Mouse (Mus musculus): ENCODE measurements around the gene C3. TPM values are rescaled to one million over a fixed set of nuclear protein-coding genes. Genes with fewer than 3 reads are reported as not detected.
A peak's percentile ranks its signal among the peaks of the same experiment; 100 is the strongest.

Gene C3
- 71.7 and 82.8 TPM in 2 replicates for polyA plus RNA-seq (2014; fragmentation: Nextera tagmentation; extraction: Ambion mirVana)

GRCm38 (mm10) chr17:57228014-57228413 is at the start of gene C3:
Gene C3 (minus strand): TSS chr17:57228136.
- H3K27ac ChIP-seq (ENCODE audit: low read depth, low read length), result no peak within 1 kb of the TSS
- no peaks in the 10 kb centered on the region for H3K36me3 ChIP-seq (ENCODE audit: control insufficient read depth, insufficient read depth, low read length)
- peaks cover 5% of the 10 kb centered on the region for H3K27me3 ChIP-seq (replicated peaks; ENCODE audit: control insufficient read depth, insufficient read depth, low read length)
- peaks cover 5% of the 10 kb centered on the region for H3K4me1 ChIP-seq (replicated peaks; ENCODE audit: control insufficient read depth, insufficient read depth, low read length)
- WGBS, result 56% methylated on average over 3 of the region's 3 CpGs
- H3K4me2 ChIP-seq, result peak within 1 kb of the TSS; percentile 53
- no peaks in the 10 kb centered on the region for H3K9me3 ChIP-seq (ENCODE audit: control insufficient read depth, low read length)
- no peak within 1 kb of the TSS for H3K9ac ChIP-seq (ENCODE audit: low read depth, low read length)
- ATAC-seq (replicated peaks; ENCODE audit: low FRiP score), result 0 out of 2 replicates have a peak, but pooled peaks have one; percentile 35
- peak within 1 kb of the TSS; percentile 32 for H3K4me3 ChIP-seq (ENCODE audit: low read depth, low read length)
- no peak for DNase-seq (ENCODE audit: low spot score)

- H3K27ac ChIP-seq (ENCODE audit: low read depth, low read length), result no peak overlapping the region
- peak overlapping the region; percentile 51 for H3K4me3 ChIP-seq (ENCODE audit: low read depth, low read length)
- H3K4me2 ChIP-seq, result peak overlapping the region; percentile 89
- ATAC-seq (replicated peaks; ENCODE audit: low FRiP score) (peak; percentile 59), DNase-seq (ENCODE audit: low spot score) (peak; percentile 71)
- peaks cover 23% of the 10 kb centered on the region for H3K27me3 ChIP-seq (replicated peaks; ENCODE audit: control insufficient read depth, insufficient read depth, low read length)
- under 1% methylated on average over 20 of the region's 20 CpGs for WGBS
- H3K9me3 ChIP-seq (ENCODE audit: control insufficient read depth, low read length), result no peaks in the 10 kb centered on the region
- peak overlapping the region; percentile 7; the same call in 1 of the 2 replicates for H3K9ac ChIP-seq (ENCODE audit: low read depth, low read length)
- H3K36me3 ChIP-seq (ENCODE audit: control insufficient read depth, insufficient read depth, low read length), result no peaks in the 10 kb centered on the region
- H3K4me1 ChIP-seq (replicated peaks; ENCODE audit: control insufficient read depth, insufficient read depth, low read length), result peaks cover 10% of the 10 kb centered on the region
These were observed 48.7 kb upstream of the C3 start for GRCm38 (mm10) chr17:57276634-57277121.

- Histone ChIP-seq H3K27me3 (replicated peaks; ENCODE audit: control insufficient read depth, insufficient read depth, low read length) (peaks cover 23% of the 10 kb centered on the region), H3K27ac (ENCODE audit: low read depth, low read length) (no peak overlapping the region), H3K4me2 (peak overlapping the region; percentile 89), H3K4me3 (ENCODE audit: low read depth, low read length) (peak overlapping the region; percentile 51), H3K36me3 (ENCODE audit: control insufficient read depth, insufficient read depth, low read length) (no peaks in the 10 kb centered on the region), H3K9ac (ENCODE audit: low read depth, low read length) (no peak overlapping the region), H3K9me3 (ENCODE audit: control insufficient read depth, low read length) (no peaks in the 10 kb centered on the region), H3K4me1 (replicated peaks; ENCODE audit: control insufficient read depth, insufficient read depth, low read length) (peaks cover 10% of the 10 kb centered on the region)
- WGBS, result 4% methylated on average over 13 of the region's 13 CpGs
- DNase-seq (ENCODE audit: low spot score), result no peak
- no peak for ATAC-seq (replicated peaks; ENCODE audit: low FRiP score)
These were observed 48.0 kb upstream of the C3 start for GRCm38 (mm10) chr17:57275997-57276351.

- Histone ChIP-seq H3K9me3 (ENCODE audit: control insufficient read depth, low read length) (no peaks in the 10 kb centered on the region), H3K4me3 (ENCODE audit: low read depth, low read length) (peak overlapping the region; percentile 51), H3K9ac (ENCODE audit: low read depth, low read length) (peak overlapping the region; percentile 34; the same call in 1 of the 2 replicates), H3K4me1 (replicated peaks; ENCODE audit: control insufficient read depth, insufficient read depth, low read length) (peaks cover 10% of the 10 kb centered on the region), H3K27me3 (replicated peaks; ENCODE audit: control insufficient read depth, insufficient read depth, low read length) (peaks cover 23% of the 10 kb centered on the region), H3K27ac (ENCODE audit: low read depth, low read length) (no peak overlapping the region), H3K4me2 (peak overlapping the region; percentile 89), H3K36me3 (ENCODE audit: control insufficient read depth, insufficient read depth, low read length) (no peaks in the 10 kb centered on the region)
- WGBS, result 1% methylated on average over 53 of the region's 53 CpGs
- DNase-seq (ENCODE audit: low spot score) (peak; percentile 78), ATAC-seq (replicated peaks; ENCODE audit: low FRiP score) (peak; percentile 79)
These were observed 47.4 kb upstream of the C3 start for GRCm38 (mm10) chr17:57275111-57275996.

- 6% methylated on average over 15 of the region's 15 CpGs for WGBS
- H3K4me1 ChIP-seq (replicated peaks; ENCODE audit: control insufficient read depth, insufficient read depth, low read length), result peaks cover 10% of the 10 kb centered on the region
- peak overlapping the region; percentile 89 for H3K4me2 ChIP-seq
- peak overlapping the region; percentile 51 for H3K4me3 ChIP-seq (ENCODE audit: low read depth, low read length)
- peak overlapping the region; percentile 10; the same call in 1 of the 2 replicates for H3K9ac ChIP-seq (ENCODE audit: low read depth, low read length)
- DNase-seq (ENCODE audit: low spot score), result no peak
- no peaks in the 10 kb centered on the region for H3K9me3 ChIP-seq (ENCODE audit: control insufficient read depth, low read length)
- H3K27me3 ChIP-seq (replicated peaks; ENCODE audit: control insufficient read depth, insufficient read depth, low read length), result peaks cover 23% of the 10 kb centered on the region
- H3K27ac ChIP-seq (ENCODE audit: low read depth, low read length), result no peak overlapping the region
- ATAC-seq (replicated peaks; ENCODE audit: low FRiP score), result no peak
- no peaks in the 10 kb centered on the region for H3K36me3 ChIP-seq (ENCODE audit: control insufficient read depth, insufficient read depth, low read length)
These were observed 46.8 kb upstream of the C3 start for GRCm38 (mm10) chr17:57274686-57275085.

GRCm38 (mm10) chr17:57273846-57274245 is 45.9 kb upstream of the C3 start:
- Histone ChIP-seq H3K27ac (ENCODE audit: low read depth, low read length) (no peak overlapping the region), H3K4me2 (no peak overlapping the region), H3K4me3 (ENCODE audit: low read depth, low read length) (no peak overlapping the region), H3K27me3 (replicated peaks; ENCODE audit: control insufficient read depth, insufficient read depth, low read length) (peaks cover 23% of the 10 kb centered on the region), H3K4me1 (replicated peaks; ENCODE audit: control insufficient read depth, insufficient read depth, low read length) (peaks cover 10% of the 10 kb centered on the region), H3K36me3 (ENCODE audit: control insufficient read depth, insufficient read depth, low read length) (no peaks in the 10 kb centered on the region), H3K9me3 (ENCODE audit: control insufficient read depth, low read length) (no peaks in the 10 kb centered on the region), H3K9ac (ENCODE audit: low read depth, low read length) (no peak overlapping the region)
- WGBS, result 28% methylated on average over 7 of the region's 7 CpGs
- DNase-seq (ENCODE audit: low spot score), result no peak
- ATAC-seq (replicated peaks; ENCODE audit: low FRiP score), result no peak

GRCm38 (mm10) chr17:57271301-57271700 is 43.4 kb upstream of the C3 start:
- H3K9ac ChIP-seq (ENCODE audit: low read depth, low read length), result no peak overlapping the region
- H3K9me3 ChIP-seq (ENCODE audit: control insufficient read depth, low read length), result no peaks in the 10 kb centered on the region
- H3K36me3 ChIP-seq (ENCODE audit: control insufficient read depth, insufficient read depth, low read length), result no peaks in the 10 kb centered on the region
- no peak overlapping the region for H3K4me2 ChIP-seq
- WGBS, result 71% methylated on average over 8 of the region's 9 CpGs
- no peak overlapping the region for H3K27ac ChIP-seq (ENCODE audit: low read depth, low read length)
- no peak overlapping the region for H3K4me3 ChIP-seq (ENCODE audit: low read depth, low read length)
- ATAC-seq (replicated peaks; ENCODE audit: low FRiP score) (no peak), DNase-seq (ENCODE audit: low spot score) (no peak)
- H3K27me3 ChIP-seq (replicated peaks; ENCODE audit: control insufficient read depth, insufficient read depth, low read length), result peaks cover 23% of the 10 kb centered on the region
- H3K4me1 ChIP-seq (replicated peaks; ENCODE audit: control insufficient read depth, insufficient read depth, low read length), result peaks cover 8% of the 10 kb centered on the region

GRCm38 (mm10) chr17:57267556-57268126 is 39.7 kb upstream of the C3 start:
- H3K27me3 ChIP-seq (replicated peaks; ENCODE audit: control insufficient read depth, insufficient read depth, low read length), result no peaks in the 10 kb centered on the region
- H3K9me3 ChIP-seq (ENCODE audit: control insufficient read depth, low read length), result no peaks in the 10 kb centered on the region
- peaks cover 3% of the 10 kb centered on the region; the same call in 1 of the 2 replicates for H3K36me3 ChIP-seq (ENCODE audit: control insufficient read depth, insufficient read depth, low read length)
- 79% methylated on average over 6 of the region's 6 CpGs for WGBS
- no peak overlapping the region for H3K4me2 ChIP-seq
- peaks cover 10% of the 10 kb centered on the region for H3K4me1 ChIP-seq (replicated peaks; ENCODE audit: control insufficient read depth, insufficient read depth, low read length)
- H3K9ac ChIP-seq (ENCODE audit: low read depth, low read length), result no peak overlapping the region
- ATAC-seq (replicated peaks; ENCODE audit: low FRiP score) (no peak), DNase-seq (ENCODE audit: low spot score) (no peak)
- H3K4me3 ChIP-seq (ENCODE audit: low read depth, low read length), result no peak overlapping the region
- no peak overlapping the region for H3K27ac ChIP-seq (ENCODE audit: low read depth, low read length)

Measured in liver, embryonic 11.5 days (tissue).